Mouse (Mus musculus): ENCODE data around the gene Hdc.
"Not testable (repeated sequence)": the region's sequence is repeated elsewhere in the genome, so short reads cannot be mapped to it uniquely, and the experiment has no call there.

The Hdc gene

GRCm38 (mm10) chr2:126619249-126619704 lies at the start of gene Hdc:
Hdc (minus strand) TSS chr2:126619299.
- no peak for DNase-seq

GRCm38 (mm10) chr2:126668621-126669252 lies 49.6 kb upstream of the Hdc start:
- DNase-seq: peak; percentile 53

- DNase-seq: no peak
Measured at GRCm38 (mm10) chr2:126665984-126666383, 46.9 kb upstream of the Hdc start.

GRCm38 (mm10) chr2:126663481-126663880 lies 44.4 kb upstream of the Hdc start:
- no peak for DNase-seq

GRCm38 (mm10) chr2:126652929-126653328 lies 33.8 kb upstream of the Hdc start:
- DNase-seq: peak; percentile 56

- DNase-seq: no peak
Measured at GRCm38 (mm10) chr2:126647762-126648161, 28.7 kb upstream of the Hdc start.

GRCm38 (mm10) chr2:126646461-126646860 lies 27.4 kb upstream of the Hdc start:
- DNase-seq: no peak

- no peak for DNase-seq
Measured at GRCm38 (mm10) chr2:126644768-126645167, 25.7 kb upstream of the Hdc start.

- no peak for DNase-seq
Measured at GRCm38 (mm10) chr2:126640298-126640697, 21.2 kb upstream of the Hdc start.

GRCm38 (mm10) chr2:126635939-126636823 lies 17.1 kb upstream of the Hdc start:
- peak; percentile 55 for DNase-seq

- DNase-seq: peak; percentile 44
Measured at GRCm38 (mm10) chr2:126633165-126633564, 14.1 kb upstream of the Hdc start.

- no peak for DNase-seq
Measured at GRCm38 (mm10) chr2:126628455-126628995, 9.4 kb upstream of the Hdc start.

GRCm38 (mm10) chr2:126623138-126623537 lies 4.0 kb upstream of the Hdc start:
- no peak for DNase-seq

- DNase-seq: peak; percentile 46
Measured at GRCm38 (mm10) chr2:126622455-126622854, 3.4 kb upstream of the Hdc start.

GRCm38 (mm10) chr2:126618470-126619179 lies 474 bp downstream of the Hdc start:
- DNase-seq: no peak

GRCm38 (mm10) chr2:126615355-126615754 lies 3.7 kb downstream of the Hdc start:
- no peak for DNase-seq

GRCm38 (mm10) chr2:126609600-126609999 lies 9.5 kb downstream of the Hdc start:
- DNase-seq: not testable (repeated sequence)

- DNase-seq: no peak
Measured at GRCm38 (mm10) chr2:126607553-126608203, 11.4 kb downstream of the Hdc start.

GRCm38 (mm10) chr2:126606688-126607062 lies 12.4 kb downstream of the Hdc start:
- no peak for DNase-seq

GRCm38 (mm10) chr2:126606061-126606687 lies 12.9 kb downstream of the Hdc start:
- no peak for DNase-seq

GRCm38 (mm10) chr2:126601918-126602600 lies 17.0 kb downstream of the Hdc start:
- DNase-seq: no peak

- DNase-seq: no peak
Measured at GRCm38 (mm10) chr2:126600533-126600932, 18.6 kb downstream of the Hdc start.

Measured in kidney, adult 11 months (tissue).